Mouse (Mus musculus) CH12.LX (cell line): ENCODE results near the gene Mrpl3. TPM values are rescaled to one million over a fixed set of nuclear protein-coding genes. Genes with fewer than 3 reads are reported as not detected.

Experiments
- DNase-seq: peaks from one replicate; pipeline ENCODE4 v3.0.0-alpha.2; 2013; ENCODE audit errors: extremely low read depth
- H3K27ac ChIP-seq: 2 replicates; pipeline ENCODE4 v1.5.1; 2012; ENCODE audit warnings: low read depth, mild to moderate bottlenecking, control low read depth, moderate library complexity; ENCODE audit not compliant: insufficient read depth
- H3K27me3 ChIP-seq: replicated peaks from 2 replicates; pipeline ENCODE3; 2012; ENCODE audit warnings: inconsistent platforms
- H3K36me3 ChIP-seq, 2 experiments: replicated peaks in 1 of 2; 2 replicates each; pipeline versions ENCODE3 to v1.6.1; 2012; ENCODE audit warnings: inconsistent platforms in 1 of 2, low read length in 1 of 2, mild to moderate bottlenecking in 1 of 2, mixed read lengths in 1 of 2, moderate library complexity in 1 of 2; ENCODE audit not compliant: control insufficient read depth in 1 of 2, insufficient read depth in 1 of 2
- H3K4me1 ChIP-seq, 2 experiments: 2 replicates each; pipeline ENCODE4 v1.6.1; 2012; ENCODE audit warnings: inconsistent platforms in 1 of 2, moderate library complexity in 1 of 2; ENCODE audit not compliant: insufficient read depth in 2 of 2, control insufficient read depth in 1 of 2
- H3K4me2 ChIP-seq: 2 replicates; pipeline ENCODE4 v1.6.1; 2012; ENCODE audit warnings: low read depth, mild to moderate bottlenecking, control low read depth; ENCODE audit not compliant: poor library complexity, insufficient read depth, severe bottlenecking
- H3K4me3 ChIP-seq, 3 experiments: fragments of 150-350 bp in 1 of 3; sonication (generic) in 1 of 3; replicated peaks in 1 of 3; 2 replicates each; pipeline versions ENCODE3 to v1.5.1; 2011 to 2012; ENCODE audit warnings: low read depth in 2 of 3, low read length in 2 of 3, mild to moderate bottlenecking in 2 of 3, moderate library complexity in 2 of 3, control low read depth in 1 of 3, improper control_type of control experiment in 1 of 3, inconsistent platforms in 1 of 3, mixed read lengths in 1 of 3; ENCODE audit not compliant: poor library complexity in 1 of 3
- H3K79me2 ChIP-seq: replicated peaks from 2 replicates; pipeline ENCODE4 v1.6.1; 2012; ENCODE audit warnings: mild to moderate bottlenecking, moderate library complexity; ENCODE audit not compliant: control insufficient read depth, poor library complexity, insufficient read depth, severe bottlenecking; ENCODE audit errors: extremely low read depth
- H3K9ac ChIP-seq: 2 replicates; pipeline ENCODE4 v1.6.1; 2012; ENCODE audit warnings: low read depth, mild to moderate bottlenecking, control low read depth, moderate library complexity; ENCODE audit not compliant: insufficient read depth
- H3K9me3 ChIP-seq: replicated peaks from 2 replicates; pipeline ENCODE3; 2012; ENCODE audit warnings: low read length, inconsistent platforms, mixed read lengths
- CHD1 ChIP-seq: IDR thresholded peaks from 2 replicates; pipeline ENCODE4 v1.6.1; 2012; ENCODE audit warnings: low read depth, low read length, improper control_type of control experiment, inconsistent platforms
- CHD2 ChIP-seq: IDR thresholded peaks from 2 replicates; pipeline ENCODE4 v1.6.1; 2011; ENCODE audit warnings: low read length, improper control_type of control experiment
- EP300 ChIP-seq: IDR thresholded peaks from 2 replicates; pipeline ENCODE4 v1.6.1; 2011; ENCODE audit warnings: low read length, improper control_type of control experiment
- GABPA ChIP-seq: IDR thresholded peaks from 2 replicates; pipeline ENCODE4 v1.6.1; 2012; ENCODE audit warnings: low read depth, low read length, improper control_type of control experiment, inconsistent platforms; ENCODE audit not compliant: insufficient replicate concordance
- HCFC1 ChIP-seq: IDR thresholded peaks from 2 replicates; pipeline ENCODE4 v1.6.1; 2012; ENCODE audit warnings: low read depth, mild to moderate bottlenecking, inconsistent platforms, low read length, improper control_type of control experiment
- IRF4 ChIP-seq: IDR thresholded peaks from 2 replicates; pipeline ENCODE4 v1.6.1; 2014; ENCODE audit warnings: low read depth, mild to moderate bottlenecking, inconsistent platforms, low read length, improper control_type of control experiment
- JUN ChIP-seq: IDR thresholded peaks from 2 replicates; pipeline ENCODE4 v1.6.1; 2011; ENCODE audit warnings: low read depth, mild to moderate bottlenecking, low read length, improper control_type of control experiment, moderate library complexity; ENCODE audit not compliant: insufficient read depth
- JUND ChIP-seq: conservative IDR thresholded peaks from 2 replicates; pipeline ENCODE4 v1.6.1; 2011; ENCODE audit warnings: low read depth, low read length, improper control_type of control experiment
- KAT2A ChIP-seq: IDR thresholded peaks from 2 replicates; pipeline ENCODE4 v1.6.1; 2012; ENCODE audit warnings: low read length, improper control_type of control experiment, inconsistent platforms; ENCODE audit not compliant: insufficient replicate concordance
- MAX ChIP-seq: IDR thresholded peaks from 2 replicates; pipeline ENCODE4 v1.6.1; 2011; ENCODE audit warnings: low read length, improper control_type of control experiment
- MAZ ChIP-seq: IDR thresholded peaks from 2 replicates; pipeline ENCODE4 v1.6.1; 2012; ENCODE audit warnings: low read depth, mild to moderate bottlenecking, inconsistent platforms, low read length, improper control_type of control experiment, moderate library complexity
- NELFE ChIP-seq: IDR thresholded peaks from 2 replicates; pipeline ENCODE4 v1.6.1; 2011; ENCODE audit warnings: low read depth, low read length, improper control_type of control experiment
- POLR2A ChIP-seq: IDR thresholded peaks from 2 replicates; pipeline ENCODE4 v1.6.1; 2011; ENCODE audit warnings: low read depth, mild to moderate bottlenecking, improper control_type of control experiment, low read length
- POLR2AphosphoS2 ChIP-seq: IDR thresholded peaks from 2 replicates; pipeline ENCODE4 v1.6.1; 2011; ENCODE audit warnings: low read depth, low read length, improper control_type of control experiment
- RAD21 ChIP-seq: IDR thresholded peaks from 2 replicates; pipeline ENCODE4 v1.6.1; 2011; ENCODE audit warnings: low read depth, mild to moderate bottlenecking, low read length, improper control_type of control experiment, moderate library complexity
- SIN3A ChIP-seq: IDR thresholded peaks from 2 replicates; pipeline ENCODE4 v1.6.1; 2012; ENCODE audit warnings: low read length, improper control_type of control experiment, inconsistent platforms
- SMC3 ChIP-seq: IDR thresholded peaks from 2 replicates; pipeline ENCODE4 v1.6.1; 2011; ENCODE audit warnings: low read depth, low read length, improper control_type of control experiment
- TBP ChIP-seq: conservative IDR thresholded peaks from 2 replicates; pipeline ENCODE4 v1.6.1; 2011; ENCODE audit warnings: low read depth, low read length, improper control_type of control experiment
- USF1 ChIP-seq: IDR thresholded peaks from 2 replicates; pipeline ENCODE4 v1.6.1; 2014; ENCODE audit warnings: low read depth, mild to moderate bottlenecking, inconsistent platforms, low read length, improper control_type of control experiment
- USF2 ChIP-seq: conservative IDR thresholded peaks from 2 replicates; pipeline ENCODE4 v1.6.1; 2011; ENCODE audit warnings: low read depth, low read length, improper control_type of control experiment
- ZC3H11A ChIP-seq: IDR thresholded peaks from 2 replicates; pipeline ENCODE4 v1.6.1; 2012; ENCODE audit warnings: low read depth, mild to moderate bottlenecking, inconsistent platforms, low read length, improper control_type of control experiment
- ZKSCAN1 ChIP-seq: IDR thresholded peaks from 2 replicates; pipeline ENCODE4 v1.6.1; 2012; ENCODE audit warnings: low read depth, inconsistent platforms, low read length, improper control_type of control experiment, borderline replicate concordance
- dilution Hi-C: fragments of 300-500 bp; cut with MboI; formaldehyde crosslinking; loops from 2 replicates; pipeline ENCODE4 v1.14.3; 2020; ENCODE audit warnings: low sequenced_read_pairs; ENCODE audit not compliant: extremely low pct_unique_long_range_greater_than_20kb, extremely low pct_ligation_motif_present
- in situ Hi-C: fragments of 300-500 bp; cut with MboI; formaldehyde crosslinking; loops from 3 replicates; pipeline ENCODE4 v1.14.3; 2019; ENCODE audit warnings: low sequenced_read_pairs, low pct_ligation_motif_present, low pct_unique_long_range_greater_than_20kb, mixed read lengths
- polyA plus RNA-seq: library from polyadenylated mRNA; unstranded; fragments of >175 nt; gene quantifications from 2 replicates; pipeline ENCODE4 v1.2.1, GENCODE M21; 2012; ENCODE audit warnings: low read depth; ENCODE audit not compliant: insufficient read length
- total RNA-seq, 2 experiments: library from RNA; depleted of rRNA; stranded (reverse); fragments of 300-350 nt in 1 of 2; fragments of >200 nt in 1 of 2; gene quantifications; 2 replicates each; pipeline ENCODE4 v1.2.3; 2012 to 2014

Mrpl3 gene
- total and polyA plus RNA-seq, 3 experiments = 106 to 224 (median 185) TPM

- Histone ChIP-seq H3K27ac (no peak overlapping the region), H3K4me1 (no peaks in the 10 kb centered on the region), H3K79me2 (no peaks in the 10 kb centered on the region), H3K9me3 (no peaks in the 10 kb centered on the region), H3K4me3 (no peak overlapping the region), H3K27me3 (no peaks in the 10 kb centered on the region), H3K9ac (no peak overlapping the region), H3K36me3 (peaks cover 74 to 94% of the 10 kb centered on the region in 2 experiments), H3K4me2 (no peak overlapping the region)
- DNase-seq = no peak
- dilution Hi-C loops = no loop called here
- no peak for TF ChIP-seq USF1
- no peak for TF ChIP-seq KAT2A
- no peak for TF ChIP-seq RAD21
- no peak for TF ChIP-seq USF2
- no peak for TF ChIP-seq POLR2AphosphoS2
- no peak for TF ChIP-seq JUND
- no peak for TF ChIP-seq MAZ
- TF ChIP-seq MAX = no peak
- TF ChIP-seq GABPA = no peak
- no peak for TF ChIP-seq SIN3A
- no peak for TF ChIP-seq POLR2A
- TF ChIP-seq JUN = no peak
- no peak for TF ChIP-seq SMC3
- no peak for TF ChIP-seq TBP
- in situ Hi-C loops = loop anchor here (25.0 kb wide), 1 partner anchor 314 kb away; the partner anchor contains the start of genes Aste1 and Nek11
These were observed 20.1 kb downstream of the Mrpl3 start for GRCm38 (mm10) chr9:105072991-105073748.

GRCm38 (mm10) chr9:105074851-105075250, 21.8 kb downstream of the Mrpl3 start:
- H3K27ac ChIP-seq = no peak overlapping the region
- in situ Hi-C loops (loop anchor here (25.0 kb wide), 1 partner anchor 312 kb away; the partner anchor contains the start of genes Aste1 and Nek11), dilution Hi-C loops (no loop called here)
- H3K4me3 ChIP-seq = no peak overlapping the region
- H3K9ac ChIP-seq = no peak overlapping the region
- H3K79me2 ChIP-seq = no peaks in the 10 kb centered on the region
- H3K4me2 ChIP-seq = no peak overlapping the region
- H3K9me3 ChIP-seq = no peaks in the 10 kb centered on the region
- no peaks in the 10 kb centered on the region for H3K4me1 ChIP-seq
- peaks cover 66 to 90% of the 10 kb centered on the region in 2 experiments for H3K36me3 ChIP-seq
- TF ChIP-seq IRF4 (no peak), SMC3 (no peak), HCFC1 (no peak), ZKSCAN1 (no peak), MAX (no peak), NELFE (no peak), EP300 (no peak), CHD2 (no peak), SIN3A (no peak), ZC3H11A (no peak), CHD1 (no peak), JUN (no peak)
- TF ChIP-seq, all 38 proteins: peak for 0
- no peaks in the 10 kb centered on the region for H3K27me3 ChIP-seq
- no peak for DNase-seq
